Mouse (Mus musculus) megakaryocyte, embryonic 14.5 days (primary cell): ENCODE data around the gene Gm48552. TPM values are rescaled to one million over a fixed set of nuclear protein-coding genes. Genes with fewer than 3 reads are reported as not detected.

Experiments used
- H3K27me3 ChIP-seq: replicated peaks from 2 replicates; pipeline ENCODE3; 2012; ENCODE audit warnings: inconsistent platforms
- H3K36me3 ChIP-seq: replicated peaks from 2 replicates; pipeline ENCODE3; 2012; ENCODE audit warnings: low read length, inconsistent platforms, mixed read lengths
- H3K4me1 ChIP-seq: 2 replicates; pipeline ENCODE4 v1.6.1; 2012; ENCODE audit warnings: inconsistent platforms
- H3K4me3 ChIP-seq: replicated peaks from 2 replicates; pipeline ENCODE3; 2012; ENCODE audit warnings: moderate library complexity, mild to moderate bottlenecking, inconsistent platforms
- H3K9me3 ChIP-seq: 2 replicates; pipeline ENCODE4 v1.6.1; 2012; ENCODE audit warnings: inconsistent platforms
- FLI1 ChIP-seq: IDR thresholded peaks from 2 replicates; pipeline ENCODE4 v1.6.1; 2012; ENCODE audit warnings: low read length, inconsistent platforms, mixed read lengths
- GATA1 ChIP-seq: IDR thresholded peaks from 3 replicates; pipeline ENCODE4 v1.6.1; 2012; ENCODE audit warnings: mixed read lengths, low read length, inconsistent platforms, borderline replicate concordance
- polyA plus RNA-seq: library from polyadenylated mRNA; stranded (reverse); fragments of >175 nt; gene quantifications from 2 replicates; pipeline ENCODE4 v1.2.3, GENCODE M21; 2012; ENCODE audit warnings: low replicate concordance; ENCODE audit not compliant: insufficient read depth

Gm48552 gene
- polyA plus RNA-seq, 1 experiment: 8.4 TPM

GRCm38 (mm10) chr10:81360721-81361120 is 28.1 kb upstream of the Gm48552 start:
- Histone ChIP-seq H3K4me1 (peaks cover 91% of the 10 kb centered on the region), H3K4me3 (peak overlapping the region; percentile 81)

GRCm38 (mm10) chr10:81362336-81362949 is 26.4 kb upstream of the Gm48552 start:
- TF ChIP-seq FLI1: no peak
- no peak for TF ChIP-seq GATA1
- Histone ChIP-seq H3K4me3 (peak overlapping the region; percentile 28), H3K4me1 (peaks cover 95% of the 10 kb centered on the region), H3K27me3 (no peaks in the 10 kb centered on the region), H3K9me3 (no peaks in the 10 kb centered on the region), H3K36me3 (peaks cover 87% of the 10 kb centered on the region)

More at GRCm38 (mm10) chr10:81360721-81361120, 28.1 kb upstream of the Gm48552 start:
- H3K9me3 ChIP-seq: no peaks in the 10 kb centered on the region
- TF ChIP-seq FLI1 (no peak), GATA1 (no peak)
- H3K36me3 ChIP-seq: peaks cover 69% of the 10 kb centered on the region
- no peaks in the 10 kb centered on the region for H3K27me3 ChIP-seq

GRCm38 (mm10) chr10:81363436-81364346 is 25.1 kb upstream of the Gm48552 start:
- Histone ChIP-seq H3K36me3 (peaks cover 99% of the 10 kb centered on the region), H3K9me3 (no peaks in the 10 kb centered on the region), H3K4me1 (peaks cover 95% of the 10 kb centered on the region), H3K4me3 (no peak overlapping the region), H3K27me3 (no peaks in the 10 kb centered on the region)
- no peak for TF ChIP-seq FLI1
- TF ChIP-seq GATA1: no peak

GRCm38 (mm10) chr10:81364666-81365065 is 24.1 kb upstream of the Gm48552 start:
- no peak for TF ChIP-seq GATA1
- no peak for TF ChIP-seq FLI1
- H3K9me3 ChIP-seq: no peaks in the 10 kb centered on the region
- peaks cover 92% of the 10 kb centered on the region for H3K4me1 ChIP-seq
- H3K4me3 ChIP-seq: no peak overlapping the region
- H3K27me3 ChIP-seq: no peaks in the 10 kb centered on the region
- peaks cover 100% of the 10 kb centered on the region for H3K36me3 ChIP-seq

- H3K4me1 ChIP-seq: peaks cover 88% of the 10 kb centered on the region
- H3K27me3 ChIP-seq: no peaks in the 10 kb centered on the region
- TF ChIP-seq GATA1 (no peak), FLI1 (no peak)
- H3K9me3 ChIP-seq: no peaks in the 10 kb centered on the region
- H3K4me3 ChIP-seq: peak overlapping the region; percentile 4
- H3K36me3 ChIP-seq: peaks cover 100% of the 10 kb centered on the region
Observed at GRCm38 (mm10) chr10:81365073-81365472, 23.7 kb upstream of the Gm48552 start.

GRCm38 (mm10) chr10:81365672-81366476 is 22.9 kb upstream of the Gm48552 start, which contains the start of gene 4930404N11Rik:
Gene 4930404N11Rik (minus strand): TSS chr10:81365816.
- Histone ChIP-seq H3K36me3 (peaks cover 100% of the 10 kb centered on the region), H3K27me3 (no peaks in the 10 kb centered on the region), H3K4me1 (peaks cover 81% of the 10 kb centered on the region), H3K4me3 (peak within 1 kb of the TSS; percentile 4), H3K9me3 (no peaks in the 10 kb centered on the region)
- no peak for TF ChIP-seq FLI1
- TF ChIP-seq GATA1: no peak

GRCm38 (mm10) chr10:81366477-81367206 is 22.2 kb upstream of the Gm48552 start:
- Histone ChIP-seq H3K27me3 (no peaks in the 10 kb centered on the region), H3K9me3 (no peaks in the 10 kb centered on the region), H3K4me3 (peak overlapping the region; percentile 38), H3K36me3 (peaks cover 100% of the 10 kb centered on the region), H3K4me1 (peaks cover 74% of the 10 kb centered on the region)
- TF ChIP-seq GATA1 (no peak), FLI1 (no peak)

- H3K9me3 ChIP-seq: no peaks in the 10 kb centered on the region
- H3K4me1 ChIP-seq: peaks cover 73% of the 10 kb centered on the region
- peaks cover 100% of the 10 kb centered on the region for H3K36me3 ChIP-seq
- no peak overlapping the region for H3K4me3 ChIP-seq
- no peak for TF ChIP-seq FLI1
- TF ChIP-seq GATA1: no peak
- H3K27me3 ChIP-seq: no peaks in the 10 kb centered on the region
Observed at GRCm38 (mm10) chr10:81367207-81367495, 21.7 kb upstream of the Gm48552 start.

- H3K36me3 ChIP-seq: peaks cover 64% of the 10 kb centered on the region
- TF ChIP-seq FLI1: no peak
- no peak for TF ChIP-seq GATA1
- no peaks in the 10 kb centered on the region for H3K27me3 ChIP-seq
- no peaks in the 10 kb centered on the region for H3K9me3 ChIP-seq
- peaks cover 73% of the 10 kb centered on the region for H3K4me1 ChIP-seq
- peak overlapping the region; percentile 42 for H3K4me3 ChIP-seq
Observed at GRCm38 (mm10) chr10:81375322-81375721, 13.5 kb upstream of the Gm48552 start.
